Mouse (Mus musculus) erythroblast, embryonic 14.5 days (primary cell): Measurements from ENCODE around the gene Col7a1. TPM values are rescaled to one million over a fixed set of nuclear protein-coding genes. Genes with fewer than 3 reads are reported as not detected.

Source experiments
- H3K27me3 ChIP-seq: 2 replicates; pipeline ENCODE4 v1.6.1; 2012; ENCODE audit warnings: inconsistent platforms; ENCODE audit not compliant: control insufficient read depth
- H3K36me3 ChIP-seq: 2 replicates; pipeline ENCODE4 v1.6.1; 2012; ENCODE audit warnings: mild to moderate bottlenecking, inconsistent platforms; ENCODE audit not compliant: control insufficient read depth
- H3K4me1 ChIP-seq: 2 replicates; pipeline ENCODE4 v1.6.1; 2012; ENCODE audit warnings: inconsistent platforms; ENCODE audit not compliant: control insufficient read depth
- H3K4me3 ChIP-seq: replicated peaks from 2 replicates; pipeline ENCODE3; 2012; ENCODE audit warnings: moderate library complexity, mild to moderate bottlenecking, inconsistent platforms
- H3K9me3 ChIP-seq: 2 replicates; pipeline ENCODE4 v1.6.1; 2012; ENCODE audit warnings: low read length, inconsistent platforms, mixed read lengths; ENCODE audit not compliant: control insufficient read depth
- GATA1 ChIP-seq: IDR thresholded peaks from 2 replicates; pipeline ENCODE4 v1.6.1; 2012; ENCODE audit warnings: low read length, inconsistent platforms, mixed read lengths
- TAL1 ChIP-seq: IDR thresholded peaks from 3 replicates; pipeline ENCODE4 v1.6.1; 2012; ENCODE audit warnings: low read length, inconsistent platforms, mixed read lengths
- polyA plus RNA-seq: library from polyadenylated mRNA; stranded (reverse); fragments of >175 nt; gene quantifications from 2 replicates; pipeline ENCODE4 v1.2.3, GENCODE M21; 2012

The Col7a1 gene
- polyA plus RNA-seq, 1 experiment: 0.05 TPM

DNA sequence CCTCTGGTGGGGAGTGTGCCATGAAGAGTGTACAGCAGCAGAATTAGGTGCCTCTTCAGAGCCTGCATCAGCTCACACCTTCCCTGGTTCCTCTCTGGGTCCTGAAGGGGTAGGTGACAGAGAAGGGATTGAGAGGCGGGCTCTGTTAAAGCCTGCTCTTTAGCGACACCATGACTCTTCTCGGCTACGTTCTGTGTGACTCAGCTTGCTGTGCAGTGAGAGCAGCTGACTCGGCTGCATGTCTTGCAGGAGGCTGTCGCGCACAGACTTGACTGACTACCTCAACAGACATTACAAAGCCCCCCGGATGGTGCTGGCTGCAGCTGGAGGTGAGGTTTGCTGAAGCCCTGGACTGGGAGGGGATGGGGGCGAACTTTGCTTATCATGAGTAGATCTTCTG is 8.3 kb upstream of the Col7a1 start:
- H3K9me3 ChIP-seq: no peaks in the 10 kb centered on the region
- no peak for TF ChIP-seq GATA1
- no peak for TF ChIP-seq TAL1
- H3K36me3 ChIP-seq: peaks cover 98% of the 10 kb centered on the region
- H3K4me3 ChIP-seq: no peak overlapping the region
- H3K4me1 ChIP-seq: peaks cover 28% of the 10 kb centered on the region
- H3K27me3 ChIP-seq: no peaks in the 10 kb centered on the region

DNA sequence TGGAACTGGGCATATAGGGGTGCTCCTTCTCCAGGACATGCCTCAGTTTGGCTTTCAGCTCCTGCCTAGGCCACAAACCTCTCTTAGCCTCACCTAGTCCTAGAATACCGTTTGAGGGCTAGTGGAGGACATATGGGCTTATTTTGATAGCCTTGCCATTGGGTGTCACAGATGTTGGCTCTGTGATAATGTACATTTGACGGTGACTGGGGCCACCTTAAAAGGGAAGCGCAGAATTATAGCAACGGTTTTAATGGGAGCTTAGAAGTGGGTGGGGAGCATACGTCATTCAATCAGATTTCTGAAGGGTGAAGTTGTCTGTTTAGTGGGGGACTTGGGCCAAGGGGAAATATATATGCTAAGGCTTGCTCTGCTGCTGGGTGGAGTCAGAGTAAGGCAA is 7.8 kb upstream of the Col7a1 start:
- Histone ChIP-seq H3K4me3 (no peak overlapping the region), H3K9me3 (no peaks in the 10 kb centered on the region), H3K27me3 (no peaks in the 10 kb centered on the region), H3K4me1 (peaks cover 27% of the 10 kb centered on the region), H3K36me3 (peaks cover 97% of the 10 kb centered on the region)
- TF ChIP-seq GATA1 (no peak), TAL1 (no peak)

DNA sequence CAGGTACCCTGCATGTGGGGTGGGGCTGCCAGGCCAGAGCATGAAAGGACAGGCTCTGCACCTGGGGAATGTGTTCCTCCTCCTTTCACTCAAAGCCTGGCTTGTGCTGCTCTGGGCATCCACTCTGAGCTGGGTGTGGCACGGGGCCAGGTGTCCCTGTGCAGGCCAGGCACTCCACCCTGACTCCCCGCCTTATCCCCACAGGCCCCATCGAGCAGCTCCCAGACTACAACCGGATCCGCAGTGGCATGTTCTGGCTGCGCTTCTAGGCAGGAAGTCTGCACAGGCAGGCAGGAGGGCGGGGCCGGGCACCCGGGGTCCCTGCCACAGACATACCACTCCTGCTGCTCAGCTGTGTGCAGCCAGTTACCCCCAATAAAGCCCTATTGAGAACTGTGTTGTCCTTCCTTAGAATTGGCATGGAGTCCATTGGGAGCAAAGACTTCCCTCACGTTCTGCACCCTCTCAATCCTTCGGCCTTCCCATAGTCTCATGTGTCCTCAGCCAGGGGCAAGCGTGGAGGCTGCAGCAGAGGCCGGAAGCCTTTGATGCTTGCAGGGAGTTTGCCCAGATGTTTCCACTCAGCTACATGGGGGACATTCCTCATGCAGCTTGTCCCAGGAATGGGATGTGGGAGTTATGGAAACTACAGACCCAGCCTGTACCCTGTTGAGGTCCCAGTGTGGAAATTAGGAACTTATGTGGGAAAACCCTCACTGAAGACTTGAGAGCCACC is 4.0 kb upstream of the Col7a1 start:
- H3K4me3 ChIP-seq: no peak overlapping the region
- H3K36me3 ChIP-seq: peaks cover 65% of the 10 kb centered on the region

DNA sequence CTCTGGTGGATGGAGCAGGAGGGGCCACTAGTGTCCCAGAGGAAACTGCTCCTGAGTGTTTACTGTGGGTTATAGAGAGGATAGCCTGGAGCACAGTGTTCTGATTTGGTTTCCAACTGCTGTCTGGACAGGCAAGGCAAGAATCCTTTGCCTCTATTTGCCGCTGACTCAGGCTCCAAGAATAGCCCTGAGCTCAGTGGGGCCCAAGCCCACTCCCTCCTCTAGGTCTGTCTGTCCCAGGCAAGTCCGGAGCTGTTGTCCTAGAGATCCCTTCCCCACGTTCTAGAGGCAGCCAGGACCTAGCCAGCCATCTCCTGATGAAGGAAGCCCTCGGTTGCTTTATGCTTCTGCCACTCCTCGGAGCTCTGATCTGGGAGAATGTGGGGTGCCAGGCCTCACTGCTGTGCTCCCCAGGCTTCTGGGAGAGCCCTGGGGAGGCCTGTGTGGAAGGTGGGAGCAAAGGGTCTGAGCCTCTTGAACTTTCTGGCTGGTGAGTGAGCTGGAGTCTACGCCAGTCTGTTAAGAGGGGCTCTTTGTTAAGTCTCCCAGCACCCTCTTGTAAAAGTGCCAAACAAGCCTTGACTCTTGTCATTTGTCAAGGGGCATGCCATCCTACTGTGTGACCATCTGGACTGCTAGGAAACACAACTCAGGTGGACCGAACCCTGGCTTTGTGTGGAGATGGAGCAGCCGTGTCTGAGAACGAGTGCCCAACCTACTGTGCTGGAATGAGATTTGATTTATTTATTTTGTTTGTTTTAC is 3.2 kb upstream of the Col7a1 start:
- H3K36me3 ChIP-seq: peaks cover 58% of the 10 kb centered on the region

More for the DNA sequence above, 4.0 kb upstream of the Col7a1 start:
- TF ChIP-seq GATA1 (no peak), TAL1 (no peak)
- Histone ChIP-seq H3K27me3 (peaks cover 23% of the 10 kb centered on the region), H3K4me1 (peaks cover 13% of the 10 kb centered on the region), H3K9me3 (no peaks in the 10 kb centered on the region)

DNA sequence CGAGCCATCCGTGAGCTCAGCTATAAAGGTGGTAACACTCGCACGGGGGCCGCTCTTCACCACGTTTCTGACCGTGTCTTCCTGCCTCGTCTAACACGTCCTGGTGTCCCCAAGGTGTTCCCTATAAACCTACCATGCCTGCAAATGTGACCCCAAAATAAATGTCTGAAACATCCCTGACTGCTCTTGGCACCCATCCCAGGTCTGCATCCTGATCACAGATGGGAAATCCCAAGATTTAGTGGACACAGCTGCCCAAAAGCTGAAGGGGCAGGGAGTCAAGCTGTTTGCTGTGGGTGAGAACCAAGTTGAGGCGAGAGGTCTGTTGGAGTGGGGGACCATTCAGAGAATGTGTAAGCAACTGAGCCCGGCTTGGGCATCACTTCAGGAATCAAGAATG is 1.9 kb downstream of the Col7a1 start:
- Histone ChIP-seq H3K4me1 (no peaks in the 10 kb centered on the region), H3K9me3 (no peaks in the 10 kb centered on the region), H3K36me3 (peaks cover 7% of the 10 kb centered on the region), H3K27me3 (peaks cover 26% of the 10 kb centered on the region), H3K4me3 (no peak overlapping the region)
- TF ChIP-seq GATA1: no peak
- TF ChIP-seq TAL1: no peak

More for the DNA sequence above, 3.2 kb upstream of the Col7a1 start:
- Histone ChIP-seq H3K4me1 (peaks cover 6% of the 10 kb centered on the region), H3K4me3 (no peak overlapping the region), H3K9me3 (no peaks in the 10 kb centered on the region), H3K27me3 (peaks cover 26% of the 10 kb centered on the region)
- no peak for TF ChIP-seq TAL1
- TF ChIP-seq GATA1: no peak

DNA sequence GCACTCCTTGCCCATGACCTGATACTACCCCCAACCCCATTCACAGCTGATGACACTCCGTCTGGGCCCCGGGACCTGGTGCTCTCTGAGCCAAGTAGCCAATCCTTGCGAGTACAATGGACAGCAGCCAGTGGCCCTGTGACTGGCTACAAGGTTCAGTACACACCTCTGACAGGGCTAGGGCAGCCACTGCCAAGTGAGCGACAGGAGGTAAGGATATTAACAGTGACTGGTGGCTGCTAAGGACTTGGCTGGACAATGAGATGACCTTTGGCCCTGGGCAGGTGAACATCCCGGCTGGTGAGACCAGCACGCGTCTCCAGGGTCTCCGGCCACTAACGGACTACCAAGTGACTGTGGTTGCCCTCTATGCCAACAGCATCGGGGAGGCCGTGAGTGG is 2.5 kb downstream of the Col7a1 start:
- no peaks in the 10 kb centered on the region for H3K9me3 ChIP-seq
- H3K4me3 ChIP-seq: no peak overlapping the region
- no peaks in the 10 kb centered on the region for H3K4me1 ChIP-seq
- no peak for TF ChIP-seq TAL1
- TF ChIP-seq GATA1: no peak
- peaks cover 26% of the 10 kb centered on the region for H3K27me3 ChIP-seq
- H3K36me3 ChIP-seq: peaks cover 3% of the 10 kb centered on the region; the same call in 1 of the 2 replicates

DNA sequence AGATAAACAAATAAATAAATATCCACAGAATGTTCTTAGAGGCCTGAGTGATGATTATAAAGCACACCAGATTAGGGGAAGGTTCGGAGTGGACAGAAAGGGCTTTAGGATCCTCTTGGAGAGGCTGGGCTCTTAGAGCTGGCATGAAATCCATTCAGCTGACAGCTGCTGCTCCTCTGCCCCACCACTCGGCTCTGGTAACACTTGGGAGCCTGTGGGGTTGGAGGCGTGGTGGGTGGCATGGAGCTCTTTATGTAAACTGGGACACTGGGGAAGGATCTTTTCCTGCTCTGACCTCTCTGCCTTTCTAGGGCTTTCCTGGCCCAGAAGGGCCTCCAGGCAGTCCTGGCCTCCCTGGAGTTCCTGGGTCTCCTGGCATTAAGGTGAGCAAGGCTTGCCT is 10.2 kb downstream of the Col7a1 start:
- H3K36me3 ChIP-seq: no peaks in the 10 kb centered on the region
- H3K4me1 ChIP-seq: no peaks in the 10 kb centered on the region; the same call in 1 of the 2 replicates
- TF ChIP-seq TAL1 (no peak), GATA1 (no peak)
- H3K9me3 ChIP-seq: no peaks in the 10 kb centered on the region
- H3K27me3 ChIP-seq: no peaks in the 10 kb centered on the region
- H3K4me3 ChIP-seq: no peak overlapping the region

DNA sequence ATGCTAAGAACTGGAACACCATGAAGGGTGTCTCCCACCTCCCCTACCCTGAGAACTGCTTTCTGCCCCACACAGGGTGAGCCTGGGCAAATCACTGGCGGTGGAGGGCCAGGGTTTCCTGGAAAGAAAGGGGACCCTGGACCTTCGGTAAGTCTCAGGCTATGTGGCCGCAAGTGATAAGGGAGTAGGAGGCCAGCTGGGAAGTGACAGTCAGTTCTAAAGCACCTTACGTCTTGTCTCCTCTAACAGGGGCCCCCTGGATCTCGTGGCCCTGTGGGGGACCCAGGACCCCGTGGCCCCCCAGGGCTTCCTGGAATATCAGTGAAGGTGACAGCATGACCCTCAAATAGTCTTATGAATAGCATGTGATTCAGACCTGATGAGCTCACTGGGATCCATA is 11.0 kb downstream of the Col7a1 start:
- Histone ChIP-seq H3K4me1 (no peaks in the 10 kb centered on the region; the same call in 1 of the 2 replicates), H3K27me3 (no peaks in the 10 kb centered on the region), H3K36me3 (no peaks in the 10 kb centered on the region), H3K4me3 (no peak overlapping the region), H3K9me3 (no peaks in the 10 kb centered on the region)
- TF ChIP-seq GATA1 (no peak), TAL1 (no peak)

DNA sequence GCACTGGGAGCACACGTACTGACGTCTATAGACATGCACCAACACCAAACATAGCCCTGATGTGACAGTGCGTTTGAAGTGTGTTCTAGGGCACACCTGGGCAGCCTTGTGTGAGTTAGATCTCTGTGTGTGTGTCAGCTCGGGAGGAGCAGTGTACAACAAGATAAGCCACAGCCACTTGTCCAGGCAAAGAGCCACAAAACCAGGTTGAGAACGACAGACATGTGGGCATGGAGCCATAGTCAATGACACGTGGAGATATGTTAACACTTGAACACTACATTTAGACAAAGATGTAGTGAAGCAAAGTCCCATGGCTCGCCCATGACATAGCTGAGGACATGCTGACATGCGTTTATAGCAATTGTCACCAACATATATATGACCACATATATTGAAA is 17.2 kb downstream of the Col7a1 start:
- no peak overlapping the region for H3K4me3 ChIP-seq
- H3K9me3 ChIP-seq: no peaks in the 10 kb centered on the region
- no peaks in the 10 kb centered on the region for H3K36me3 ChIP-seq
- TF ChIP-seq TAL1: no peak
- no peak for TF ChIP-seq GATA1
- H3K27me3 ChIP-seq: no peaks in the 10 kb centered on the region
- H3K4me1 ChIP-seq: no peaks in the 10 kb centered on the region
